Mouse (Mus musculus) hindbrain, postnatal 0 days (tissue): ENCODE measurements at regions not wholly inside any gene's neighbourhood (a gene's known extent, or its start where the extent isn't known, plus 50 kb on each side); places are given as distances from the start of the nearest gene placed in this dataset.
A peak's percentile ranks its signal among the peaks of the same experiment; 100 is the strongest.

ENCODE experiments used
- ATAC-seq: fragments of 200-750 bp; cut with Nextera tagmentation; 2 replicates; pipeline ENCODE4 v1.8.0; 2017; ENCODE audit warnings: mild to moderate bottlenecking, moderate TSS enrichment, moderate library complexity
- DNase-seq: peaks from one replicate; pipeline ENCODE4 v3.0.0-alpha.2; 2015; ENCODE audit warnings: low spot score
- H3K27ac ChIP-seq: fragments of 300-500 bp; sonication (generic); 2 replicates; pipeline ENCODE4 v1.5.1; 2014; ENCODE audit warnings: mild to moderate bottlenecking
- H3K27me3 ChIP-seq: fragments of 300-500 bp; sonication (generic); 2 replicates; pipeline ENCODE4 v1.6.1; 2014; ENCODE audit warnings: low read length, mixed read lengths; ENCODE audit not compliant: insufficient read depth
- H3K36me3 ChIP-seq: fragments of 300-500 bp; sonication (generic); 2 replicates; pipeline ENCODE4 v1.6.1; 2014; ENCODE audit warnings: low read length, mixed read lengths; ENCODE audit not compliant: insufficient read depth
- H3K4me1 ChIP-seq: fragments of 300-500 bp; sonication (generic); 2 replicates; pipeline ENCODE4 v1.6.1; 2014; ENCODE audit warnings: antibody characterized with exemption, low read length, mixed read lengths; ENCODE audit not compliant: insufficient read depth
- H3K4me2 ChIP-seq: fragments of 300-500 bp; sonication (generic); 2 replicates; pipeline ENCODE4 v1.6.1; 2014; ENCODE audit warnings: low read depth, mild to moderate bottlenecking, low read length, moderate library complexity, mixed read lengths
- H3K4me3 ChIP-seq: fragments of 300-500 bp; sonication (generic); 2 replicates; pipeline ENCODE4 v1.5.1; 2014; ENCODE audit warnings: low read length
- H3K9ac ChIP-seq: fragments of 300-500 bp; sonication (generic); replicated peaks from 2 replicates; pipeline ENCODE4 v1.6.1; 2014; ENCODE audit warnings: mild to moderate bottlenecking, low read length, moderate library complexity, mixed read lengths
- H3K9me3 ChIP-seq: fragments of 300-500 bp; sonication (generic); 2 replicates; pipeline ENCODE4 v1.6.1; 2016; ENCODE audit warnings: low read length, mixed read lengths
- CTCF ChIP-seq: IDR thresholded peaks from 2 replicates; pipeline ENCODE4 v1.5.1; 2016; ENCODE audit warnings: antibody characterized with exemption, control low read depth, low read depth
- WGBS: fragments of 180-500 bp; shearing (Covaris S2); extraction: QIAGEN DNeasy Blood & Tissue Kit; methylation state at CpG from one replicate; pipeline ENCODE4 v1.1.7; 2014; 5-methylcytosine and 5-hydroxymethylcytosine counted together

- Histone ChIP-seq H3K27me3 (no peaks in the 10 kb centered on the region), H3K9me3 (no peaks in the 10 kb centered on the region), H3K4me2 (no peak overlapping the region), H3K27ac (no peak overlapping the region), H3K36me3 (no peaks in the 10 kb centered on the region), H3K9ac (no peak overlapping the region), H3K4me3 (no peak overlapping the region), H3K4me1 (no peaks in the 10 kb centered on the region)
- DNase-seq (no peak), ATAC-seq (no peak)
- 94% methylated on average over 3 of the region's 3 CpGs for WGBS
- TF ChIP-seq CTCF = no peak
Observed at GRCm38 (mm10) chr3:149664624-149665023, 674.3 kb upstream of the Adgrl2 start.

- no peaks in the 10 kb centered on the region for H3K9me3 ChIP-seq
- no peak overlapping the region for H3K9ac ChIP-seq
- H3K36me3 ChIP-seq = no peaks in the 10 kb centered on the region
- DNase-seq = no peak
- H3K4me3 ChIP-seq = no peak overlapping the region
- TF ChIP-seq CTCF = no peak
- no peak overlapping the region for H3K4me2 ChIP-seq
- no peak for ATAC-seq
- no peaks in the 10 kb centered on the region for H3K27me3 ChIP-seq
- H3K27ac ChIP-seq = no peak overlapping the region
- WGBS = 80% methylated on average over 2 of the region's 2 CpGs
- H3K4me1 ChIP-seq = no peaks in the 10 kb centered on the region
Observed at GRCm38 (mm10) chr3:149638324-149638723, 648.0 kb upstream of the Adgrl2 start.

GRCm38 (mm10) chr3:149626186-149626585, 635.8 kb upstream of the Adgrl2 start:
- no peak for TF ChIP-seq CTCF
- Histone ChIP-seq H3K36me3 (no peaks in the 10 kb centered on the region), H3K4me2 (no peak overlapping the region), H3K9ac (no peak overlapping the region), H3K9me3 (no peaks in the 10 kb centered on the region), H3K4me1 (no peaks in the 10 kb centered on the region), H3K4me3 (no peak overlapping the region), H3K27me3 (no peaks in the 10 kb centered on the region), H3K27ac (no peak overlapping the region)
- DNase-seq (no peak), ATAC-seq (no peak)

GRCm38 (mm10) chr3:149625497-149625896, 635.1 kb upstream of the Adgrl2 start:
- Histone ChIP-seq H3K4me3 (no peak overlapping the region), H3K9ac (no peak overlapping the region), H3K27me3 (no peaks in the 10 kb centered on the region), H3K4me1 (no peaks in the 10 kb centered on the region), H3K4me2 (no peak overlapping the region), H3K9me3 (no peaks in the 10 kb centered on the region), H3K27ac (no peak overlapping the region), H3K36me3 (no peaks in the 10 kb centered on the region)
- ATAC-seq = no peak
- no peak for TF ChIP-seq CTCF
- no peak for DNase-seq
- 97% methylated on average over 1 of the region's 1 CpGs for WGBS

GRCm38 (mm10) chr3:149625066-149625465, 634.7 kb upstream of the Adgrl2 start:
- WGBS = 75% methylated on average over 3 of the region's 3 CpGs
- no peaks in the 10 kb centered on the region for H3K27me3 ChIP-seq
- no peak for TF ChIP-seq CTCF
- H3K4me2 ChIP-seq = no peak overlapping the region
- no peak for DNase-seq
- no peaks in the 10 kb centered on the region for H3K9me3 ChIP-seq
- H3K9ac ChIP-seq = no peak overlapping the region
- no peak overlapping the region for H3K4me3 ChIP-seq
- no peaks in the 10 kb centered on the region for H3K4me1 ChIP-seq
- no peaks in the 10 kb centered on the region for H3K36me3 ChIP-seq
- ATAC-seq = no peak
- no peak overlapping the region for H3K27ac ChIP-seq

GRCm38 (mm10) chr3:149623851-149624532, 633.6 kb upstream of the Adgrl2 start:
- no peak for DNase-seq
- H3K36me3 ChIP-seq = no peaks in the 10 kb centered on the region
- H3K4me3 ChIP-seq = no peak overlapping the region
- H3K27me3 ChIP-seq = no peaks in the 10 kb centered on the region
- WGBS = 81% methylated on average over 4 of the region's 4 CpGs
- no peak overlapping the region for H3K27ac ChIP-seq
- no peaks in the 10 kb centered on the region for H3K9me3 ChIP-seq
- H3K4me1 ChIP-seq = no peaks in the 10 kb centered on the region
- H3K9ac ChIP-seq = no peak overlapping the region
- no peak overlapping the region for H3K4me2 ChIP-seq
- no peak for ATAC-seq
- no peak for TF ChIP-seq CTCF

- Histone ChIP-seq H3K4me3 (no peak overlapping the region), H3K4me2 (no peak overlapping the region), H3K27me3 (no peaks in the 10 kb centered on the region), H3K9me3 (no peaks in the 10 kb centered on the region), H3K36me3 (no peaks in the 10 kb centered on the region), H3K9ac (no peak overlapping the region), H3K4me1 (no peaks in the 10 kb centered on the region), H3K27ac (no peak overlapping the region)
- ATAC-seq = no peak
- WGBS = 47% methylated on average over 5 of the region's 5 CpGs
- TF ChIP-seq CTCF = no peak
- DNase-seq = peak; percentile 66
Observed at GRCm38 (mm10) chr3:149603865-149604264, 613.5 kb upstream of the Adgrl2 start.
